Mouse (Mus musculus): ENCODE measurements around the gene Pfas. TPM values are rescaled to one million over a fixed set of nuclear protein-coding genes. Genes with fewer than 3 reads are reported as not detected.
"Not testable (repeated sequence)": the region's sequence is repeated elsewhere in the genome, so short reads cannot be mapped to it uniquely, and the experiment has no call there.

The Pfas gene
- total RNA-seq, 2 experiments from 2014 or later = 27.5 to 27.8 TPM

- no peak for TF ChIP-seq CTCF (conservative IDR thresholded peaks at IDR 0.05)
- H3K4me3 ChIP-seq = peak overlapping the region; percentile 64
- peak; percentile 85 to 92 for DNase-seq (ENCODE audit: low spot score in 2 of 2)
- H3K27ac ChIP-seq = peak overlapping the region; percentile 91
These were observed 68.6 kb downstream of the Pfas start for GRCm38 (mm10) chr11:68939451-68940304.

- H3K4me3 ChIP-seq; DNase-seq (ENCODE audit: low spot score in 2 of 2); H3K27ac ChIP-seq: not testable (repeated sequence)
These were observed 71.3 kb downstream of the Pfas start for GRCm38 (mm10) chr11:68936951-68937350.

Small RNAs within 50 kb of the gene (microRNA-seq; reads per million reads assigned to microRNA genes)
- gene Mir3062 = 0.32 to 0.92 reads per million in 2 experiments

Other genes with a start within 250 kb of the Pfas start
- gene Ndel1, start 136.6 kb downstream of the Pfas start, total RNA-seq (2021) = 10 to 100 TPM; 81.1 to 96.3 TPM
- gene Rnf222, start 119.9 kb downstream of the Pfas start, total RNA-seq (2021) = not detected
- gene Rpl26, start 106.9 kb downstream of the Pfas start, total RNA-seq (2021) = 100 to 1,000 TPM; 766 to 781 TPM
- not detected for gene Odf4, start 81.4 kb downstream of the Pfas start, total RNA-seq (2021)
- gene Arhgef15, start 51.0 kb downstream of the Pfas start, total RNA-seq (2021) = 1 to 10 TPM; 9.5 to 9.7 TPM
- gene Slc25a35, start 40.3 kb downstream of the Pfas start, total RNA-seq (2021) = 1 to 10 TPM; 5.8 to 6.2 TPM
- 10 to 100 TPM; 16.8 to 20.7 TPM for gene Rangrf, start 33.3 kb downstream of the Pfas start, total RNA-seq (2021)
- gene Ctc1, start 7.5 kb upstream of the Pfas start, total RNA-seq (2021) = 10 to 100 TPM; 40.3 to 43.1 TPM
- under 1 TPM; 0.54 to 0.79 TPM for gene Aurkb, start 37.2 kb upstream of the Pfas start, total RNA-seq (2021)
- gene Borcs6, start 51.3 kb upstream of the Pfas start, total RNA-seq (2021) = 10 to 100 TPM; 26.6 to 30.8 TPM
- gene Tmem107, start 62.3 kb upstream of the Pfas start, total RNA-seq (2021) = 10 to 100 TPM; 20.3 to 21.6 TPM
- gene Vamp2, start 80.0 kb upstream of the Pfas start, total RNA-seq (2021) = 1,000 to 10,000 TPM in 1 of 2 experiments, 100 to 1,000 TPM in 1; 988 to 1,016 TPM
- 10 to 100 TPM; 83.4 to 95.2 TPM for gene Per1, start 86.8 kb upstream of the Pfas start, total RNA-seq (2021)
- 1 to 10 TPM in 1 of 2 experiments, under 1 TPM in 1; 0.79 to 1.0 TPM for gene Hes7, start 111.9 kb upstream of the Pfas start, total RNA-seq (2021)
- gene 9130213A22Rik, start 114.1 kb upstream of the Pfas start, total RNA-seq (2021) = 1 to 10 TPM; 1.4 to 1.5 TPM
- gene Aloxe3, start 117.4 kb upstream of the Pfas start, total RNA-seq (2021) = 10 to 100 TPM in 1 of 2 experiments, 1 to 10 TPM in 1; 7.8 to 11.1 TPM
- 10 to 100 TPM in 1 of 2 experiments, 1 to 10 TPM in 1; 8.7 to 12.2 TPM for gene Alox12b, start 148.5 kb upstream of the Pfas start, total RNA-seq (2021)
- 1 to 10 TPM; 7.5 to 8.2 TPM for gene Alox8, start 189.4 kb upstream of the Pfas start, total RNA-seq (2021)
- gene Gucy2e, start 228.6 kb upstream of the Pfas start, total RNA-seq (2021) = 1 to 10 TPM; 2.1 to 2.3 TPM